Mouse (Mus musculus) limb, embryonic 10.5 days (tissue): ENCODE data around the gene Hace1. TPM values are rescaled to one million over a fixed set of nuclear protein-coding genes. Genes with fewer than 3 reads are reported as not detected.

Experiments used
- microRNA-seq: library from miRNA; unstranded; fragments of <30 nt; microRNA quantifications from one replicate; pipeline ENCODE4, GENCODE M21; 2017
- polyA plus RNA-seq: library from polyadenylated mRNA; unstranded; fragments of >200 nt; fragmentation: Nextera tagmentation; extraction: Ambion mirVana; gene quantifications from 2 replicates; pipeline ENCODE4 v1.2.1, GENCODE M21; 2016

The Hace1 gene
- polyA plus RNA-seq, 1 experiment from 2014 or later: 26.7 TPM

Small RNA genes lying within 50 kb of the gene (microRNA-seq; reads per million reads assigned to microRNA genes)
- gene Gm27731: not detected

Other genes starting within 250 kb of the Hace1 start
- 4.1 and 5.3 TPM in 2 replicates for gene Bves, start 242.1 kb upstream of the Hace1 start, polyA plus RNA-seq
- gene Lin28b, start 91.4 kb upstream of the Hace1 start, polyA plus RNA-seq: 44.7 and 59.5 TPM in 2 replicates